7 mouse cellular contexts compared by ENCODE assay signal in the genomic region with DNA sequence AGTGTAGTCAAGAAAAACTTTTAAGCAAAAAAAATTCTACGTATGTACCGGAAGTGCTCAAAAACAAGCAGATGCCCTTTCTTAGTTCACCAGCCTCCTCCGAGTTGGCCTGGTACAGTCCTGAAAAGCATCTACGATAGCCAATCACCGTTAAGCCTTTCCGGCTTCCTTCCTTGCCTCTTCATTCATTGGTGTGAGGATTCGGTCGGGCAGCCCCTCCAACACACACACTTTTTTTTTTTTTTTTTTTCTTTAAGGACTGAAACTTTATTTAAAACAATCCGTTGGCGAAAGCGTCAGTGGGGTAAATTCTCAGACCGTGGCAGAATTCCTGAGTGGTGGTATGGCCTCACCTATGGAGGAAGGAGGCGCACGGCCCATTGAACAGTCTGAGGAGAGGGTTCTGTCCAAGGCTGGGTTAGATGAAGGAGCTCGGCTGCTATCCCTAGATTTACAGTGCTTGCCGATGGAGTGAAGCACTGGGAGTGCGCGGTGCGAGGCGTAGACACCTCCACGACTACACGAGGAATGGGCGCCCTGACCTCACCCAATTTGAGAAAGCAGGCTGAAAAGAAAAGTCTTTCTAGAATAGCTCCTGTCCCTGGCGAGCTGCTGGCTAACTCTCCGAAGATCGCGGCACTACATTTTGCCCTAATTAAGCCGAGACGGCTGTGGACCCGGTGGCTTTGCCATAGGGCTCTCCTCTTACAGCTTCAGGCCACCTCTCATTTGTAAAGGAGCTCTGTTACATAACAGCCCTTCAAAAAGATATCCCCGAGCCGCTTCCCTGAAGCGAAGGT. TPM values are rescaled to one million over a fixed set of nuclear protein-coding genes. Genes with fewer than 3 reads are reported as not detected.
DNase-seq lines count a peak whose midpoint lies in the region; ATAC-seq lines count a peak whose summit lies in the region.

No protein-coding gene starts in this region.

- peak; percentile 88 for ATAC-seq in inflammation-experienced regulatory T-cells, adult 6 months
- ATAC-seq in megakaryocyte, adult 5-6 weeks (ENCODE audit: poor library complexity, severe bottlenecking): peak; percentile 79

- peak; percentile 78 for DNase-seq in WW6 (ENCODE audit: low read depth, low spot score)
- peak; percentile 96 for DNase-seq in cerebellum, adult 9-11 months
- DNase-seq in frontal cortex, postnatal 36 days (ENCODE audit: low spot score in 2 of 2): peak; percentile 76 to 77
- peak; percentile 72 to 95 for DNase-seq in left cerebral cortex, adult 9 months (ENCODE audit: low spot score in 2 of 2)
- DNase-seq in right cerebral cortex, postnatal 25 days: peak; percentile 71

RNA-seq across cellular contexts. Expression of gene Zdhhc5, which starts 0.8 kb away (rescaled TPM):
- 10 to 100 TPM; 12.9 to 14.1 (median 13.3) TPM for polyA plus RNA-seq in inflammation-experienced regulatory T-cells, adult 6 months (2017; shearing (Covaris generic))
- total RNA-seq in megakaryocyte, adult 5-6 weeks (2015): 39.8 and 42.7 TPM in 2 replicates
- total RNA-seq in megakaryocyte, adult 5-6 weeks (2017): 32.6 and 37.9 TPM in 2 replicates

RNA-seq across cellular contexts. Expression of gene Clp1, which starts 11.4 kb away (rescaled TPM):
- polyA plus RNA-seq in inflammation-experienced regulatory T-cells, adult 6 months (2017; shearing (Covaris generic)): 10 to 100 TPM; 41.2 to 48.0 (median 44.5) TPM
- 33.1 and 34.5 TPM in 2 replicates for total RNA-seq in megakaryocyte, adult 5-6 weeks (2015)
- 33.1 and 36.2 TPM in 2 replicates for total RNA-seq in megakaryocyte, adult 5-6 weeks (2017)

RNA-seq across cellular contexts. Expression of gene Ypel4, which starts 18.1 kb away (rescaled TPM):
- 1 to 10 TPM; 1.2 to 3.2 (median 2.2) TPM for polyA plus RNA-seq in inflammation-experienced regulatory T-cells, adult 6 months (2017; shearing (Covaris generic))
- 0.16 and 0.82 TPM in 2 replicates for total RNA-seq in megakaryocyte, adult 5-6 weeks (2015)
- total RNA-seq in megakaryocyte, adult 5-6 weeks (2017): 0.40 and 0.69 TPM in 2 replicates

RNA-seq across cellular contexts. Expression of gene Gm19426, which starts 27.7 kb away (rescaled TPM):
- not detected for polyA plus RNA-seq in inflammation-experienced regulatory T-cells, adult 6 months (2017; shearing (Covaris generic))
- not detected in 2 replicates for total RNA-seq in megakaryocyte, adult 5-6 weeks (2015)
- not detected in 2 replicates for total RNA-seq in megakaryocyte, adult 5-6 weeks (2017)

RNA-seq across cellular contexts. Expression of gene Tmx2, which starts 36.8 kb away (rescaled TPM):
- polyA plus RNA-seq in inflammation-experienced regulatory T-cells, adult 6 months (2017; shearing (Covaris generic)): 100 to 1,000 TPM in 2 of 3 experiments, 10 to 100 TPM in 1; 92.6 to 148 (median 130) TPM
- 42.4 and 49.0 TPM in 2 replicates for total RNA-seq in megakaryocyte, adult 5-6 weeks (2015)
- 29.4 and 38.5 TPM in 2 replicates for total RNA-seq in megakaryocyte, adult 5-6 weeks (2017)

Comparison
In these comparisons a context has a peak if more than half of its experiments do, and no peak if none do; other contexts are left out.
1. Peak in every context shown above with its lines: DNase-seq and ATAC-seq.